Mouse (Mus musculus) intestine, embryonic 16.5 days (tissue): ENCODE measurements at regions not wholly inside any gene's neighbourhood (a gene's known extent, or its start where the extent isn't known, plus 50 kb on each side); places are given as distances from the start of the nearest gene placed in this dataset.

ENCODE experiments used
- ATAC-seq: fragments of 200-750 bp; cut with Nextera tagmentation; 2 replicates; pipeline ENCODE4 v1.8.0; 2017; ENCODE audit warnings: moderate TSS enrichment, moderate library complexity
- H3K27ac ChIP-seq: fragments of 300-500 bp; sonication (generic); 2 replicates; pipeline ENCODE4 v1.5.1; 2014; ENCODE audit warnings: mild to moderate bottlenecking, low read length
- H3K27me3 ChIP-seq: fragments of 300-500 bp; sonication (generic); replicated peaks from 2 replicates; pipeline ENCODE4 v1.6.1; 2014; ENCODE audit warnings: low read length, control low read depth, mixed read lengths; ENCODE audit not compliant: control insufficient read depth, insufficient read depth
- H3K36me3 ChIP-seq: fragments of 300-500 bp; sonication (generic); 2 replicates; pipeline ENCODE4 v1.6.1; 2014; ENCODE audit warnings: low read length, control low read depth; ENCODE audit not compliant: control insufficient read depth, insufficient read depth
- H3K4me1 ChIP-seq: fragments of 300-500 bp; sonication (generic); 2 replicates; pipeline ENCODE4 v1.6.1; 2014; ENCODE audit warnings: low read length, control low read depth, mixed read lengths; ENCODE audit not compliant: control insufficient read depth, insufficient read depth
- H3K4me2 ChIP-seq: fragments of 300-500 bp; sonication (generic); 2 replicates; pipeline ENCODE4 v1.6.1; 2014; ENCODE audit warnings: low read depth, low read length, control low read depth
- H3K4me3 ChIP-seq: fragments of 300-500 bp; sonication (generic); 2 replicates; pipeline ENCODE4 v1.5.1; 2014; ENCODE audit warnings: mild to moderate bottlenecking, low read length
- H3K9ac ChIP-seq: fragments of 300-500 bp; sonication (generic); 2 replicates; pipeline ENCODE4 v1.6.1; 2014; ENCODE audit warnings: low read depth, low read length
- H3K9me3 ChIP-seq: fragments of 300-500 bp; sonication (generic); 2 replicates; pipeline ENCODE4 v1.6.1; 2016; ENCODE audit warnings: low read length, control low read depth; ENCODE audit not compliant: control insufficient read depth
- WGBS: fragments of 180-500 bp; shearing (Covaris S2); extraction: QIAGEN DNeasy Blood & Tissue Kit; methylation state at CpG from one replicate; pipeline ENCODE4 v1.1.7; 2014; 5-methylcytosine and 5-hydroxymethylcytosine counted together

- Histone ChIP-seq H3K9me3 (no peaks in the 10 kb centered on the region), H3K27ac (no peak overlapping the region), H3K4me1 (no peaks in the 10 kb centered on the region), H3K36me3 (no peaks in the 10 kb centered on the region), H3K4me3 (no peak overlapping the region), H3K4me2 (no peak overlapping the region), H3K27me3 (no peaks in the 10 kb centered on the region), H3K9ac (no peak overlapping the region)
- WGBS: 52% methylated on average over 12 of the region's 12 CpGs
- ATAC-seq: no peak
Measured at GRCm38 (mm10) chr2:172776485-172776884, 163.6 kb downstream of the Bmp7 start.

- H3K4me2 ChIP-seq: no peak overlapping the region
- no peaks in the 10 kb centered on the region for H3K27me3 ChIP-seq
- H3K36me3 ChIP-seq: no peaks in the 10 kb centered on the region
- 57% methylated on average over 2 of the region's 2 CpGs for WGBS
- H3K9me3 ChIP-seq: no peaks in the 10 kb centered on the region
- H3K27ac ChIP-seq: no peak overlapping the region
- H3K4me1 ChIP-seq: no peaks in the 10 kb centered on the region
- ATAC-seq: no peak
- no peak overlapping the region for H3K9ac ChIP-seq
- H3K4me3 ChIP-seq: no peak overlapping the region
Measured at GRCm38 (mm10) chr2:172777774-172778173, 162.3 kb downstream of the Bmp7 start.

- no peaks in the 10 kb centered on the region for H3K36me3 ChIP-seq
- H3K9ac ChIP-seq: no peak overlapping the region
- no peak for ATAC-seq
- no peaks in the 10 kb centered on the region for H3K27me3 ChIP-seq
- H3K27ac ChIP-seq: no peak overlapping the region
- H3K9me3 ChIP-seq: 0 out of 2 replicates have a peak, but pooled peaks cover 2% of the 10 kb centered on the region
- no peaks in the 10 kb centered on the region for H3K4me1 ChIP-seq
- H3K4me2 ChIP-seq: no peak overlapping the region
- no peak overlapping the region for H3K4me3 ChIP-seq
- 23% methylated on average over 5 of the region's 5 CpGs for WGBS
Measured at GRCm38 (mm10) chr2:172779096-172779495, 161.0 kb downstream of the Bmp7 start.

- H3K4me1 ChIP-seq: no peaks in the 10 kb centered on the region
- H3K4me2 ChIP-seq: no peak overlapping the region
- H3K27me3 ChIP-seq: peaks cover 4% of the 10 kb centered on the region; the same call in 1 of the 2 replicates
- H3K27ac ChIP-seq: no peak overlapping the region
- WGBS: 72% methylated on average over 10 of the region's 10 CpGs
- no peak overlapping the region for H3K9ac ChIP-seq
- ATAC-seq: no peak
- H3K4me3 ChIP-seq: no peak overlapping the region
- 0 out of 2 replicates have a peak, but pooled peaks cover 4% of the 10 kb centered on the region for H3K9me3 ChIP-seq
- no peaks in the 10 kb centered on the region for H3K36me3 ChIP-seq
Measured at GRCm38 (mm10) chr2:172782686-172783085, 157.4 kb downstream of the Bmp7 start.

GRCm38 (mm10) chr2:172786297-172786696 is 153.8 kb downstream of the Bmp7 start:
- ATAC-seq: no peak
- Histone ChIP-seq H3K27me3 (peaks cover 27% of the 10 kb centered on the region; the same call in 1 of the 2 replicates), H3K4me1 (peaks cover 7% of the 10 kb centered on the region), H3K9me3 (0 out of 2 replicates have a peak, but pooled peaks cover 4% of the 10 kb centered on the region), H3K27ac (no peak overlapping the region), H3K4me2 (no peak overlapping the region), H3K36me3 (no peaks in the 10 kb centered on the region), H3K4me3 (no peak overlapping the region), H3K9ac (no peak overlapping the region)
- 47% methylated on average over 2 of the region's 2 CpGs for WGBS

- 18% methylated on average over 30 of the region's 30 CpGs for WGBS
- peak overlapping the region; percentile 41; the same call in 1 of the 2 replicates for H3K9ac ChIP-seq
- ATAC-seq: peak; percentile 74
- peak overlapping the region; percentile 53 for H3K4me2 ChIP-seq
- no peak overlapping the region for H3K27ac ChIP-seq
- no peaks in the 10 kb centered on the region for H3K36me3 ChIP-seq
- 0 out of 2 replicates have a peak, but pooled peaks cover 4% of the 10 kb centered on the region for H3K9me3 ChIP-seq
- peaks cover 7% of the 10 kb centered on the region for H3K4me1 ChIP-seq
- H3K4me3 ChIP-seq: peak overlapping the region; percentile 38
- peaks cover 27% of the 10 kb centered on the region; the same call in 1 of the 2 replicates for H3K27me3 ChIP-seq
Measured at GRCm38 (mm10) chr2:172787203-172787944, 152.7 kb downstream of the Bmp7 start.

GRCm38 (mm10) chr2:172789260-172789659 is 150.9 kb downstream of the Bmp7 start:
- Histone ChIP-seq H3K27ac (no peak overlapping the region), H3K4me3 (no peak overlapping the region), H3K4me2 (no peak overlapping the region), H3K4me1 (peaks cover 7% of the 10 kb centered on the region), H3K27me3 (peaks cover 27% of the 10 kb centered on the region; the same call in 1 of the 2 replicates), H3K9me3 (no peaks in the 10 kb centered on the region), H3K36me3 (no peaks in the 10 kb centered on the region), H3K9ac (no peak overlapping the region)
- ATAC-seq: no peak
- 18% methylated on average over 10 of the region's 10 CpGs for WGBS

- H3K36me3 ChIP-seq: no peaks in the 10 kb centered on the region
- H3K9ac ChIP-seq: no peak overlapping the region
- no peak overlapping the region for H3K4me2 ChIP-seq
- H3K27ac ChIP-seq: no peak overlapping the region
- 72% methylated on average over 10 of the region's 10 CpGs for WGBS
- peaks cover 7% of the 10 kb centered on the region for H3K4me1 ChIP-seq
- no peak for ATAC-seq
- peaks cover 23% of the 10 kb centered on the region; the same call in 1 of the 2 replicates for H3K27me3 ChIP-seq
- no peaks in the 10 kb centered on the region for H3K9me3 ChIP-seq
- no peak overlapping the region for H3K4me3 ChIP-seq
Measured at GRCm38 (mm10) chr2:172792555-172792954, 147.6 kb downstream of the Bmp7 start.

GRCm38 (mm10) chr2:172793991-172794390 is 146.1 kb downstream of the Bmp7 start:
- peaks cover 5% of the 10 kb centered on the region for H3K4me1 ChIP-seq
- no peak overlapping the region for H3K4me3 ChIP-seq
- 78% methylated on average over 8 of the region's 8 CpGs for WGBS
- H3K36me3 ChIP-seq: no peaks in the 10 kb centered on the region
- no peak overlapping the region for H3K9ac ChIP-seq
- no peak overlapping the region for H3K27ac ChIP-seq
- H3K9me3 ChIP-seq: no peaks in the 10 kb centered on the region
- H3K27me3 ChIP-seq: peaks cover 13% of the 10 kb centered on the region; the same call in 1 of the 2 replicates
- H3K4me2 ChIP-seq: no peak overlapping the region
- no peak for ATAC-seq
